Mouse (Mus musculus): ENCODE results near the gene Synpo2. TPM values are rescaled to one million over a fixed set of nuclear protein-coding genes. Genes with fewer than 3 reads are reported as not detected.

The Synpo2 gene
- total and polyA plus RNA-seq, 2 experiments from 2014 or later = 1.6 to 2.5 TPM

DNA sequence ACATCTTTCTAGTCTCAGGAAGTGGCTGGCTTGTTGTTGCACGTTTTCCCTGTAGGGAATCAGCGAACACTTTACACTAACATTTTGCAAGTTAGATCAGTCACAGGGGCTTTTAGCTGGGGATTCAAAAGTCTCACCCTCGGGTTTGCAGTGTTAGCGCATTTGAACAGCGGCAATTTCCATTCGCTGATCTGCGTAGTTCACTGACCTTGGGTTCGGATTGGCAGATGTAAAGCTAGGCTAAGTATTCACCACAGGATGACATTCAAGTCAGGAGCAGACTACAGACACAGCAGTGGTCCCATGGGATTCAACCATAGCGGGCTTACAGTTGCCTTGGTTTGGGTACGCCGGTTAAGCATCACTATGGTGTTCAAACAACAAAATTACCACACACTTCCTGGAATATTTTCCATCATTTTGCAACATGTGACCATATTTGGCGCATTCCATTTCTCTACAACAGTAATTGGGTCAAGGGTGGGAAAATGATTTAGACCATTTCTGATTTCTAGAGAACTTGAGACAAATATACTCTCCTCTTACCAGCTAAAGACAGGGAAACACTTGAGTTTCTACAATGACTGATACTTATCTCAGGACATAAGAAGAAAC is 47.2 kb downstream of the Synpo2 start:
- Histone ChIP-seq H3K4me3 (ENCODE audit: low read depth, low read length) (no peak overlapping the region), H3K36me3 (ENCODE audit: insufficient read depth) (no peaks in the 10 kb centered on the region), H3K9me3 (ENCODE audit: low read length) (no peaks in the 10 kb centered on the region), H3K27ac (ENCODE audit: low read depth, low read length) (no peak overlapping the region), H3K4me2 (ENCODE audit: low read depth) (no peak overlapping the region), H3K27me3 (ENCODE audit: insufficient read depth, low read length) (no peaks in the 10 kb centered on the region), H3K4me1 (ENCODE audit: insufficient read depth) (no peaks in the 10 kb centered on the region), H3K9ac (no peak overlapping the region)
- TF ChIP-seq CTCF (IDR thresholded peaks at IDR 0.05; ENCODE audit: low read depth) = no peak
- DNase-seq (no peak), ATAC-seq (no peak)
- 89% methylated on average over 12 of the region's 12 CpGs for WGBS

DNA sequence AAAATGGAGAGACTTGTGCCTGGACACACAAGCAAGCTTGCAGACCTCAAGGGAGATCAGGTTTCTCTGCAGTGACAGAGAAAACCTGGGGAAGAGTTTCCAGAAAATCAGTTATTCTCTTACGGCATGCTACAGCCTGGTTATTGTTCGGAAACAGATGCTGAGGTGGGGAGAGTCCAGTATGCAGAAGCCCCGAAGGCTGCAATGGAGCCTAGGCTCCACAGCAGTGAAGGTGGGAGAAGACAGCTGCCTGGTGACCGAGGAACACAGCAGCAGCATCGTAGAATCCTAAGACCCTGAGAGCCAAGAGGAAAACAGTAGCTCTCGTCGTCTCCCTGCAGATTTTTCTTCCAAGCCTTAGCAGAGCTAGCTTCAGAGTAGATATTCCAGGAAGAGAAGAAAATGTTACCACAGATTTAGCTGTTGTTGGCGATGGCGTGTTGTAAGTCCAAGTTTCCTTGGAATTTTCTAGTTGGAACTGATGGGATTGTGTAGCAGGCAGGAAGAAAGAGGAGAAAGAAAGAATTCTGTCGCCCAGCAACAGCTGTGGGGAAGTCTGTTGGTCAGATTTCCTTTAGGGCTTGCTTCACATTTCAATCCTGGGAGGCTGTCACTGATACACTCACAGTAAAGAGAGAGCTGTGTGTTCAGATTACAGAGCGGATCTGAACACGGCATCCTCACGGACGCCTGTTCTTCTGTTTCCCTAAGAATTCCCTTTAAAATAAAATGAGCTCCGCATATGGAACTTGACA is 48.4 kb downstream of the Synpo2 start:
- WGBS = 71% methylated on average over 15 of the region's 15 CpGs
- Histone ChIP-seq H3K27ac (ENCODE audit: low read depth, low read length) (0 out of 2 replicates have a peak overlapping the region, but pooled peaks have one; percentile 22), H3K4me3 (ENCODE audit: low read depth, low read length) (no peak overlapping the region), H3K9ac (no peak overlapping the region), H3K36me3 (ENCODE audit: insufficient read depth) (no peaks in the 10 kb centered on the region), H3K27me3 (ENCODE audit: insufficient read depth, low read length) (no peaks in the 10 kb centered on the region), H3K4me1 (ENCODE audit: insufficient read depth) (no peaks in the 10 kb centered on the region), H3K4me2 (ENCODE audit: low read depth) (no peak overlapping the region), H3K9me3 (ENCODE audit: low read length) (no peaks in the 10 kb centered on the region)
- no peak for ATAC-seq
- DNase-seq = no peak
- TF ChIP-seq CTCF (IDR thresholded peaks at IDR 0.05; ENCODE audit: low read depth) = no peak

DNA sequence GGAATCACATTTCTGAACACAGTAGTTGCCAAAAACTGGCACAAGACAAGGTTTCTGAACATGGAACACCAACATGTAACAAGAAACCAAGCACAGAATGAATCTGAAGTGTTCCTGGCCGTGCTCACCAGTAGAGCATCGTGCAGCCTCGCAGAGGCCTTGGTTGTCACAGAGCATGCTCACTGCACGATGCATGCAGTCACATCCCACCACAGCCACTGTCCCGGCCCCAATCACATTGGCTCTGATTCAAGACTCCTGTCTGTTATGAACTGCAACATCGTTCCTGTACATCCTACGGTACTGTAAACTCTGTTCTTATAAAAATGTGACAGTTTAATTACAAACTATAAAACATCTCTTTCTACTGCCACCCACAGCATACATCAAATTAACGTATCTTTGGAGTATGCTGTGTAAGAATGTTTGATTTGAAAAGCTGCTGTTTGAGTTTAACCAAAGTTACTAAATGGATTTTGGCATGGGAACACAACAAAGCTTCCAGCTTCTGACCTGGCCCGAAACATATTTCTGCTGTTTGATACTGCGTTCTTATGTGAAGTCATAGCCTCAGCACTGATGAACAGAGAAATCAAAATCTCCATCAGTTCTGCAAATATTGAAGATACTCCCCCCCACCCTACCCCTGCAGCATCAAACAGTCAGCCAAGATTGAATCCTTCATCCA is 50.6 kb downstream of the Synpo2 start:
- Histone ChIP-seq H3K36me3 (ENCODE audit: insufficient read depth) (no peaks in the 10 kb centered on the region), H3K9ac (no peak overlapping the region), H3K27me3 (ENCODE audit: insufficient read depth, low read length) (no peaks in the 10 kb centered on the region), H3K4me2 (ENCODE audit: low read depth) (no peak overlapping the region), H3K4me1 (ENCODE audit: insufficient read depth) (no peaks in the 10 kb centered on the region), H3K4me3 (ENCODE audit: low read depth, low read length) (no peak overlapping the region), H3K27ac (ENCODE audit: low read depth, low read length) (no peak overlapping the region), H3K9me3 (ENCODE audit: low read length) (no peaks in the 10 kb centered on the region)
- TF ChIP-seq CTCF (IDR thresholded peaks at IDR 0.05; ENCODE audit: low read depth) = no peak
- DNase-seq (no peak), ATAC-seq (no peak)
- 83% methylated on average over 10 of the region's 10 CpGs for WGBS

DNA sequence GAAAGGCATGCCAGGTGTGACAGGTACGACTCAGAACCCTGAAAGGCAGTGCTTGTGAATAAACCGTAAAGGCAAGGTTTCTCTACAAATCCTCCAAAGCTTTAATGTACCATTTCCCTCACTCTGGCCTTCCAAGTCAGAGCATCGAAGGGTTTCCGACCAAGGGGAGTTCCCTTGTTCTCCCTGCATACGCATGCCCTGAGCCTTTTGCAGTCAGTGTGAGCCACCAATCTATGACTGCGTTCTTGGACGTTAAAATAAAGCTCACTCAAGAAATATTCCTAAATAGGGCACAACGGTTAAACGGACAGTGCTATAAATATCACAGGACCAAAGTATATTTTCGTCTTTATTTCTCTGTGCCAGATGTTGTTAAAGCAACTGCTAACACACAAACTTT is 51.7 kb downstream of the Synpo2 start:
- Histone ChIP-seq H3K4me2 (ENCODE audit: low read depth) (no peak overlapping the region), H3K27ac (ENCODE audit: low read depth, low read length) (no peak overlapping the region), H3K27me3 (ENCODE audit: insufficient read depth, low read length) (no peaks in the 10 kb centered on the region), H3K4me1 (ENCODE audit: insufficient read depth) (no peaks in the 10 kb centered on the region), H3K4me3 (ENCODE audit: low read depth, low read length) (no peak overlapping the region), H3K36me3 (ENCODE audit: insufficient read depth) (no peaks in the 10 kb centered on the region), H3K9ac (no peak overlapping the region), H3K9me3 (ENCODE audit: low read length) (no peaks in the 10 kb centered on the region)
- no peak for DNase-seq
- ATAC-seq = no peak
- 89% methylated on average over 10 of the region's 10 CpGs for WGBS
- no peak for TF ChIP-seq CTCF (IDR thresholded peaks at IDR 0.05; ENCODE audit: low read depth)

DNA sequence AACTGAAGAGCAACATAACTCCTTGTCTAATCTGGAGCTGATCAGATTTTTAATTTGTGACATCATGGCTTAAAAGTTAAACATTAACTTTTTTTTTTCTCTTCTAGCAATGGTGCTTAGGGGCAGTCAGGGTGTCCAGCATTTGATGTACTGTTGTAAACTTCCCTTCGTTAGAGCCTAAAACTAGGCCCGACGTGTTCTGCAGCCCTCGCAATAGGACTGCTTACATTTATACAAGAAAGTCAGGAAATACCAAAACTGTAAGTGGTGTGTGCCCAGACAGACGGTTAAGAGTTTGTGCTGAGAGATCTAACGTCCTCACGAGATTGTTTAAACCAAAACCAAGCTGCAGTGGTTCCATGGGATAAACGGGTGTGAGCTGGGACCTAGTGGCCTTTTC is 56.4 kb downstream of the Synpo2 start:
- Histone ChIP-seq H3K27me3 (ENCODE audit: insufficient read depth, low read length) (no peaks in the 10 kb centered on the region), H3K4me3 (ENCODE audit: low read depth, low read length) (no peak overlapping the region), H3K4me2 (ENCODE audit: low read depth) (no peak overlapping the region), H3K27ac (ENCODE audit: low read depth, low read length) (no peak overlapping the region), H3K9ac (no peak overlapping the region), H3K36me3 (ENCODE audit: insufficient read depth) (no peaks in the 10 kb centered on the region), H3K4me1 (ENCODE audit: insufficient read depth) (no peaks in the 10 kb centered on the region), H3K9me3 (ENCODE audit: low read length) (no peaks in the 10 kb centered on the region)
- DNase-seq (no peak), ATAC-seq (no peak)
- WGBS = 68% methylated on average over 8 of the region's 8 CpGs
- no peak for TF ChIP-seq CTCF (IDR thresholded peaks at IDR 0.05; ENCODE audit: low read depth)

DNA sequence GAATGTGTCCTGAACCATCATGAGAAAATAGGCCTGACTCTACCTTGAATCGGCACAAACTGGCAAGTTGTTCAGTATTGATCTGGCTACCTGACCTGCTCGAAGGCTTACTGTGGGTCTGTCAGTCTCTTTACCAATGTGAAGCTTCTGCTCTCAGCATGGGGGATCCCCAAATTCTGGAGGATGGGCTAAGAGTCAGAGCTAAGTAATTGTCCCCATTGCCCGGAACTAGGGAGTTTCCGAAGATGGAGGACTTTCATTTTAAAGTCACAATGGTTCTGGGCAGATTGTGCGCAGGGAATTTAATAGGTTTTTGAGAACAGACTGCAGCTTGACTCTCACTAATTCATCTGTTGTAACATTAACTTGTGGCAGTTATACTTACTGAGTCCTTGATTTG is 56.9 kb downstream of the Synpo2 start:
- Histone ChIP-seq H3K9ac (no peak overlapping the region), H3K9me3 (ENCODE audit: low read length) (no peaks in the 10 kb centered on the region), H3K4me3 (ENCODE audit: low read depth, low read length) (no peak overlapping the region), H3K36me3 (ENCODE audit: insufficient read depth) (no peaks in the 10 kb centered on the region), H3K27ac (ENCODE audit: low read depth, low read length) (no peak overlapping the region), H3K4me2 (ENCODE audit: low read depth) (no peak overlapping the region), H3K27me3 (ENCODE audit: insufficient read depth, low read length) (no peaks in the 10 kb centered on the region), H3K4me1 (ENCODE audit: insufficient read depth) (no peaks in the 10 kb centered on the region)
- ATAC-seq = peak; percentile 6; the same call in 1 of the 2 replicates
- TF ChIP-seq CTCF (IDR thresholded peaks at IDR 0.05; ENCODE audit: low read depth) = no peak
- 74% methylated on average over 5 of the region's 5 CpGs for WGBS
- DNase-seq = no peak

DNA sequence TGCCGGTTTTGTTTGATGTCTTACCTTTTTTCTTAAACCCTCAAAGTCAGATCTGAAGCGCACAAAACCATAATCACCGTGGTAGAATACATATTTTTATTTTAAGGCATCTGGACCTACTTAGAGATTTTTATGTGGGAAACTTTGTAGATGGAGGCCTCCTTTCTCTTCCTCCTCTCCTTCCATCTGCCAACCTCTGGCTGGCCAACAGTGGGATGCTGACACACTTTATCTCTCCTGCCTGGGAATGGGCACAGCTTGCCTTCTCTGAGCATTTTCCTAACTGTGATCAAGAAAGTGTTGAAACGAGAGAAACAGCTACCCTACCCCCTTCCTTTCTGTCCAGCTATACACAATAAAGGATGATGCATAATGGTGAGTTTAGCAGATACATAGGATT is 57.5 kb downstream of the Synpo2 start:
- ATAC-seq (no peak), DNase-seq (no peak)
- Histone ChIP-seq H3K27me3 (ENCODE audit: insufficient read depth, low read length) (no peaks in the 10 kb centered on the region), H3K9me3 (ENCODE audit: low read length) (no peaks in the 10 kb centered on the region), H3K4me1 (ENCODE audit: insufficient read depth) (no peaks in the 10 kb centered on the region), H3K4me3 (ENCODE audit: low read depth, low read length) (no peak overlapping the region), H3K27ac (ENCODE audit: low read depth, low read length) (no peak overlapping the region), H3K9ac (no peak overlapping the region), H3K4me2 (ENCODE audit: low read depth) (no peak overlapping the region), H3K36me3 (ENCODE audit: insufficient read depth) (no peaks in the 10 kb centered on the region)
- TF ChIP-seq CTCF (IDR thresholded peaks at IDR 0.05; ENCODE audit: low read depth) = no peak
- WGBS = 76% methylated on average over 4 of the region's 4 CpGs
